Mouse (Mus musculus) adrenal gland, postnatal 10 days (tissue): ENCODE results near the gene Mrpl57. TPM values are rescaled to one million over a fixed set of nuclear protein-coding genes. Genes with fewer than 3 reads are reported as not detected.
"Not testable (repeated sequence)": the region's sequence is repeated elsewhere in the genome, so short reads cannot be mapped to it uniquely, and the experiment has no call there.

ENCODE experiments used
- DNase-seq: peaks from one replicate; pipeline ENCODE4 v3.0.0; 2021; ENCODE audit warnings: mixed read lengths
- long read RNA-seq, 2 experiments: library from polyadenylated mRNA; stranded (forward); transcript quantifications; one replicate each; pipeline ENCODE4 v2.0.0; 2021
- total RNA-seq, 2 experiments: library from RNA; stranded (reverse); gene quantifications; 2 replicates each; pipeline ENCODE4 v1.2.3; 2021

Gene Mrpl57
- 100 to 1,000 TPM; 109 to 115 TPM for total RNA-seq
- long read RNA-seq, experiment 1, transcript Mrpl57-202 (1 exons, 519 nt): minor isoform, 9 of 126 reads
- long read RNA-seq, experiment 1, transcript Mrpl57-201 (2 exons, 2,877 nt): major isoform, 107 of 126 reads
- long read RNA-seq, experiment 1, partial matches to known transcripts: 0 of 126 reads
- long read RNA-seq, experiment 1, other reads (novel, unspliced or antisense): 10 of 126 reads
- long read RNA-seq, experiment 2, transcript Mrpl57-201 (2 exons, 2,877 nt): major isoform, 60 of 76 reads
- long read RNA-seq, experiment 2, transcript Mrpl57-202 (1 exons, 519 nt): minor isoform, 13 of 76 reads
- long read RNA-seq, experiment 2, partial matches to known transcripts: 0 of 76 reads
- long read RNA-seq, experiment 2, other reads (novel, unspliced or antisense): 3 of 76 reads

- peak; percentile 97 for DNase-seq
Measured at GRCm38 (mm10) chr14:57825788-57826751, at the start of gene Mrpl57, which contains the start of gene Ska3. Gene Mrpl57, plus strand, starts transcription at chr14:57826234. Gene Ska3, minus strand, starts transcription at chr14:57826185.

GRCm38 (mm10) chr14:57787406-57787805 is 38.6 kb upstream of the Mrpl57 start:
- DNase-seq: no peak

- no peak for DNase-seq
Measured at GRCm38 (mm10) chr14:57789311-57789710, 36.7 kb upstream of the Mrpl57 start.

- DNase-seq: no peak
Measured at GRCm38 (mm10) chr14:57789759-57790158, 36.3 kb upstream of the Mrpl57 start.

- DNase-seq: no peak
Measured at GRCm38 (mm10) chr14:57791171-57791570, 34.9 kb upstream of the Mrpl57 start.

DNA sequence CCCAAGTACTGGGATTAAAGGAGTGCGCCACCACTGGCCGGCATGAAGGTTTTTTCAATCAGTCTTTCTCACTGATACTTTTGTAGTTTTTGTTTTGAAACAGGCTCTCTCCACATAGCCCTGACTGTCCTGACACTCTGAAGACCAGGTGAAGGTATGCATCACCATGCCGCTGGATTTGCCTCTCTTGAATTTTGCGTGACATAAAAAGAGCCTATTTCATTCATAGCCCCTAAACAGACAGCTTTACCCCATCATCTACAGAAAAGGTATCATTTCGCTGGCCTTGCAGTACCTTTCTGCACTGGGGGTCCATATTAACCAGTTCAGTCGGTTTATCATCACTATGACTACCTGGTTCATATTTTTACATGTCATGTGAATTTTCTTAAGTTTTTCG is 28.5 kb upstream of the Mrpl57 start:
- peak; percentile 13 for DNase-seq

- peak; percentile 97 for DNase-seq
Measured at GRCm38 (mm10) chr14:57797991-57798931, 27.8 kb upstream of the Mrpl57 start, which contains the start of gene Sap18. Gene Sap18, plus strand, starts transcription at chr14:57798180.

GRCm38 (mm10) chr14:57803731-57804130 is 22.3 kb upstream of the Mrpl57 start:
- DNase-seq: no peak

DNA sequence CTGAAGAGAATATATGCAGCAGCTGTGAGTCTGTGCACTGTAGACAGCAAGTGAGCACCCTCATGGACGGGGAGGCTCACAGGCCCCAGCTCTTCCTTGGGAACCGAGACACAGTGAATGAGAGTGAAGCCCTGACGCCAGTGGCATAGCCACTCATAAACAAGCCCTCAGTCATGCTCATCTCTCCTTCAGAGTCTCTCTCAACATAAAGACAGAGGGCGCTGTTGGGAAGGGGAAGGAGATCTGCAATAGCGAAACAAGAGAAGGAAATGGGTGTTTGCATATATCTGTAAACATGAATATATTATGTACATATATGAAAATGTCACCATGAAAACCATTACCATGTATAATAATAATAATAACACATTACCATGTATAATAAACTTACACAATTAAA is 17.5 kb upstream of the Mrpl57 start:
- peak; percentile 36 for DNase-seq

DNA sequence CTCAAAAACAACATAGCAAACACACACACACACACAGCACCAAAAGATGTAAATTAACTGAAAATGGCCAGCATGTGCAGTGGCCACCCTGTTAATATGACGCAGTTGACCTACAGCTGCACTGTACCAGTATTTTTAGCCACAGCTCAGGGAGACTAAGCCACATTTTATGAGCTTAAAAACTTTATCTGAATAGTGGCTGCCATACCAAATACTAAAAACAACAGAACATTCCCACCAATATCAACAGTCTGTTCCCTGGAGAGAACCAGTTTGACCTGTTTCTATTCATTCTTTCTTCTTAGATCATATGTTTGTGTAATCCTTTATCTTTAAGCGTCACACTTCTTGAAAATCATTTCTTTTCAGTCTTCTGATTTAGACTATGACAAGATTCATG is 15.1 kb upstream of the Mrpl57 start:
- DNase-seq: no peak

DNA sequence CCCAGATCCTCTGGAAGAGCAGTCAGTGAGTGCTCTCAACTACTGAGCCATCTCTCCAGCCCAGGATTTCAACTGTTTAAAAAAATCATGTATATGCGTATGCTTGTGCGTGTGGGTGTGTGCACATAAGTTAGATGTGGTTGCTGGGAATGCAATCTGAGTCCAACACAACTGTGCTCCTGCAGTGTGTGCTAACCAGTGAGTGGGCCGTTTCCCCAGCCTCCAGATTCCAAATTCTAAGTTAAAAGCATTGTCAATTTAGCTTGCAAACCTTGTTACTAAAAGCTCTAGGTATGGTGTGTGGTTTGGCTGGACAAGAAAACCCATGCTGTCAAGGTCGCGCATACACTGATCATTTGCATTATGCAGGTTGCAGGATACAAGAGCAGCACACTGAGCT is 14.2 kb upstream of the Mrpl57 start:
- DNase-seq: no peak

GRCm38 (mm10) chr14:57820839-57821238 is 5.2 kb upstream of the Mrpl57 start:
- no peak for DNase-seq

GRCm38 (mm10) chr14:57827284-57827683 is 1.2 kb downstream of the Mrpl57 start:
- no peak for DNase-seq

DNA sequence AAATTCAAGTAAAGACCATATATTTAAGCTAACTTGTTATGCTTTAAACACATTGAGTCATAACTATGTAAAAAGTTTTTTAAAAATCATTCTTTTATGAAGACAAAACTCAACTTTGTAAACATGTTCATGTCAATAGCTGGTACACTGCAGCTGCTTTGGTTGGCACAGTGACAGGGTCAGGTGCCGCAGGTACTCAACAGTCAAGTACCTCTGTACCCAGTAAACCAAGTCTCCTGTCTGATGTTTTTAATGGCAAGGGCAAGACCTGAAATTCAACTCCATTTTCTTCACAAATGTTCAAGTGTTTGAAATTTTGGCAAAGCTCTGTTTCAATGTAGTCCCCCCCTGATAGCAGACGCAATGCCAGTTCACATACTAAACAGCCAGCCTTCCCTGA is 7.5 kb downstream of the Mrpl57 start:
- no peak for DNase-seq

DNA sequence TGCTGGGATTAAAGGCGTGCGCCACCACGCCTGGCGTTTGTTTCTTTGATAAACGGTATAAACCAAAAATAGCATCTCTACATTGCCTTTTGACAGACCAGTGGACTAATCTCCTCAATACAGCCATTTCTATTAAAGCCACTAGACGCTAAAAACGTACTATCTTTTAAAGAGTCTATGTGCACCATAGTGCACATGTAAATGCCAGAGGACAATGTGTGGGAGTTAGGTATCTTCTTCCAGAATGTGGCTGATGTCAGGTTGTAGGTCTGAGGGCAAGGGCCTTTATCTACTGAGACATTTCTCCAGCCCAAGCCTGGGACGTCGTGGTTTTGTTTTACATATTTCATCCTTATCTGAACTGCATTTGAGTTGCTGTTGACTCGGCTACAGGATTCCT is 9.1 kb downstream of the Mrpl57 start:
- no peak for DNase-seq

GRCm38 (mm10) chr14:57844535-57844934 is 18.5 kb downstream of the Mrpl57 start:
- no peak for DNase-seq

- not testable (repeated sequence) for DNase-seq
Measured at GRCm38 (mm10) chr14:57848061-57848460, 22.0 kb downstream of the Mrpl57 start.

- DNase-seq: no peak
Measured at GRCm38 (mm10) chr14:57848646-57849045, 22.6 kb downstream of the Mrpl57 start.

DNA sequence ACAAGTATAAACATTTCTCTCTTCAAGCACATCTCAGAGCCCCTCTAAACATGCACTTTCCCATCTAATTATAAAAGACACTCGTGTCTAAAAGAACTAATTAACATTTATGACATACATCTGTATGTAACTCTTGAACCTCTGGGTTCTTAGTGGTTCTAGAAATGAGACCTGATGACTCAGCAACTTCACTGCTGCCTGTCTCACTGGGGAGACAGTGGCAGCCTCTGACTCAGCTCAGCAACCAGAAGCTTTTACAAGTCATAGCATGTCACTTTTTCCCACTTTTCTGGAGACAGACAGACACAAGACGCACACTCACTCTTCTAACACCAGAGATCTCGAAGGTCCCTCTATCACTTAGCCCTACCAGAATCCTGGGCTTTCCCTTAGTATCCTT is 24.3 kb downstream of the Mrpl57 start:
- no peak for DNase-seq

GRCm38 (mm10) chr14:57852961-57853360 is 26.9 kb downstream of the Mrpl57 start:
- DNase-seq: no peak

DNA sequence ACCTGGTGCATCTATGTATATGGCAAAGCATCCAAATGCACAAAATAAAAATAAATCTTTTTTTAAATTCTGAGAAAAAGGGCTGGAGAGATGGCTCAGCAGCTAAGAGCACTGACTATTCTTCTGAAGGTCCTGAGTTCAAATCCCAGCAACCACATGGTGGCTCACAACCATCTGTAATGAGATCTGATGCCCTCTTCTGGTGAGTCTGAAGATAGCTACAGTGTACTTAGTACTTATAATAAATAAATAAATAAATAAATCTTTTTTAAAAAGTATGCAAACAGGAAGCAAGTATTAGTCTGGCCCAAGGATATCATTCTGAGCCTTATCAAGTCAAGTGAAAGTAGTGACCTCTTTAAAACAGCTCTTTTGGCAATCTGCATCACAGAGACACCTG is 30.0 kb downstream of the Mrpl57 start:
- not testable (repeated sequence) for DNase-seq

- DNase-seq: no peak
Measured at GRCm38 (mm10) chr14:57858601-57859000, 32.6 kb downstream of the Mrpl57 start.
